Mouse (Mus musculus) ES-Bruce4 (cell line): ENCODE measurements around the gene Pcbd1.

Experiments used
- CTCF ChIP-seq: IDR thresholded peaks from one replicate; pipeline ENCODE4 v1.8.1; 2011; ENCODE audit warnings: low read depth, low read length
- POLR2A ChIP-seq: IDR thresholded peaks from one replicate; pipeline ENCODE4 v1.8.1; 2011; ENCODE audit warnings: low read length; ENCODE audit not compliant: insufficient read depth

DNA sequence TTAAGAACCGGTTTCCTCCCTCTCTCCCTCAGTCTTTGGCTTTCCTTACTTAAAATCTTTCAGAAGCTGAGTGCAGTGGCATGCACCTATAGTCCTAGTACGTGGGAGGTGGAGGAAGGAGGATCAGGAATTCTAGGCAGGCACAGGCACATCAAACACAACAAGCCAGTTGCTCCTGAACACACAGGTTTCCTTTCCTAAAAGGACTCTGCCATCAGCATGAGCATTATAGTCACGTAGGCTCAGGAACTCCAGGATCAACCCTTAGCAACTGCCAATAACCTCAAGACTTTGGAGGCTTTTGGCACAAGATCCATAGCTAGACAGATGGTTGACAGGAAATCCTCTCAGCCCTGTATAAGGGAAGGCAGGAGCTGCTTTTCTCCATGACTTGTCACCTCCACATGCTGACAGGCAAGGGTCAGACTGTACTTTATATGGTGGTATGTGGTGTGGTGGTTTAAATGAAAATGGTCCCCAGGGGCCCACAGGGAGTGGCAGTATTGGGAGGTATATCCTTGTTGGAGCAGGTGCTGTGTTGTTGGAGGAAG, 14.5 kb downstream of the Pcbd1 start:
- no peak for TF ChIP-seq POLR2A
- no peak for TF ChIP-seq CTCF
